Comparison of ENCODE assay signal across 25 mouse cellular contexts in the genomic region with DNA sequence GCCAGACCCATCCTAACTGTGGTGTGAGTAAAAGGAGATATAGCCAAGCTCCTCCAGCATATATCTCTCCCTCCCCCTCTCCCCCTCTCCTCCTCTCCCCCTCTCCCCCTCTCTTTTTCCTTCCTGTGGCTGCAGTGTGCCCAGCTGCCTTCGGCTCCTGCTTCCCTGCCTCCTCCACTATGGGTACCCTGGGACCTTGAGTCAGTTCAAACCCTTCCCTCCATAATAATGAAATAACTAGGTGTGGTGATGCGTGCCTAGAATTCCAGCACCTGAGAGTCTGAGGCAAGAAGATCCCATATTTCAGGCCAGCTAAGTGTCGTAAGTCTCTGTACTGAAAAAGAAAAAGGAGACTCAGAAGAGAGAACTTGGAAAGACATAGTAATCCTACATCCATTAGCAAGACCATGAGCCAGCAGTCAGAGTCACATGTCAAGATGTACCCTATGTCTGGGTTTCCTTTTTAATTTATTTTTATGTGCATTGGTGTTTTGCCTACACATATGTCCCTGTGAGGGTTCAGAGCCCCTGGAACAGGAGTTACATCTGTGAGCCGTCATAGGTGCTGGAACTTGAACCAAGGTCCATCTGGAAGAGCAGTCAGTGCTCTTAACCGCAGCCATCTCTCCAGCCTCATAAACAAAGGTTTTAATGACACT. TPM values are rescaled to one million over a fixed set of nuclear protein-coding genes. Genes with fewer than 3 reads are reported as not detected.
DNase-seq lines count a peak whose midpoint lies in the region; ATAC-seq lines count a peak whose summit lies in the region.
"Had no signal": no experiment of that assay in that cellular context is flagged by ENCODE, and none has a peak within 500 bp of the region (broad histone marks: within the 10 kb centered on the region; RNA-seq: fewer than 3 reads in every experiment).

No protein-coding gene starts in this region.

- no peaks in the 10 kb centered on the region for H3K4me1 ChIP-seq in limb, embryonic 13.5 days
- H3K4me1 ChIP-seq in limb, embryonic 10.5 days, result no peaks in the 10 kb centered on the region
- no peaks in the 10 kb centered on the region for H3K4me1 ChIP-seq in limb, embryonic 15.5 days
- H3K4me1 ChIP-seq in forebrain, embryonic 10.5 days, result no peaks in the 10 kb centered on the region
- H3K4me1 ChIP-seq: embryonic facial prominence, embryonic 10.5 days; embryonic facial prominence, embryonic 12.5 days; forebrain, embryonic 12.5 days had no signal

- H3K9me3 ChIP-seq in limb, embryonic 13.5 days, result no peaks in the 10 kb centered on the region
- H3K9me3 ChIP-seq in limb, embryonic 10.5 days (replicated peaks), result no peaks in the 10 kb centered on the region
- no peaks in the 10 kb centered on the region for H3K9me3 ChIP-seq in limb, embryonic 15.5 days
- H3K9me3 ChIP-seq in forebrain, embryonic 10.5 days, result 0 out of 2 replicates have a peak, but pooled peaks cover 5% of the 10 kb centered on the region
- H3K9me3 ChIP-seq: embryonic facial prominence, embryonic 10.5 days; embryonic facial prominence, embryonic 12.5 days; forebrain, embryonic 12.5 days; G1E had no signal

- 60% methylated on average over 5 of the region's 5 CpGs for WGBS in limb, embryonic 13.5 days
- WGBS in limb, embryonic 10.5 days, result 91% methylated on average over 5 of the region's 5 CpGs
- 66% methylated on average over 5 of the region's 5 CpGs for WGBS in limb, embryonic 15.5 days
- WGBS in forebrain, embryonic 10.5 days, result 91% methylated on average over 5 of the region's 5 CpGs

- no peak overlapping the region for H3K27ac ChIP-seq in limb, embryonic 13.5 days
- no peak overlapping the region for H3K27ac ChIP-seq in limb, embryonic 10.5 days
- no peak overlapping the region; the same call in 1 of the 2 replicates for H3K27ac ChIP-seq in limb, embryonic 15.5 days
- H3K27ac ChIP-seq in forebrain, embryonic 10.5 days, result no peak overlapping the region
- H3K27ac ChIP-seq: embryonic facial prominence, embryonic 10.5 days; embryonic facial prominence, embryonic 12.5 days; forebrain, embryonic 12.5 days had no signal

- peak; percentile 59 for ATAC-seq in limb, embryonic 13.5 days (ENCODE audit: low FRiP score, low read depth)
- peak; percentile 76; the same call in 1 of the 2 replicates for ATAC-seq in limb, embryonic 15.5 days (ENCODE audit: insufficient number of reproducible peaks, low FRiP score, low TSS enrichment, low read depth)
- ATAC-seq: CD4-positive, CD25-positive, alpha-beta regulatory T cell, adult 4 months; forebrain, embryonic 14.5 days; forebrain, embryonic 16.5 days; Patski had no signal

- H3K27me3 ChIP-seq in limb, embryonic 13.5 days, result no peaks in the 10 kb centered on the region
- no peaks in the 10 kb centered on the region for H3K27me3 ChIP-seq in limb, embryonic 10.5 days (ENCODE audit: low read depth, poor library complexity, severe bottlenecking)
- no peaks in the 10 kb centered on the region for H3K27me3 ChIP-seq in limb, embryonic 15.5 days
- no peaks in the 10 kb centered on the region for H3K27me3 ChIP-seq in forebrain, embryonic 10.5 days (ENCODE audit: poor library complexity, severe bottlenecking)
- H3K27me3 ChIP-seq: CH12.LX; embryonic facial prominence, embryonic 12.5 days; forebrain, embryonic 12.5 days; Patski had no signal

- no peaks in the 10 kb centered on the region for H3K36me3 ChIP-seq in limb, embryonic 13.5 days
- no peaks in the 10 kb centered on the region for H3K36me3 ChIP-seq in limb, embryonic 10.5 days
- H3K36me3 ChIP-seq in limb, embryonic 15.5 days, result no peaks in the 10 kb centered on the region
- H3K36me3 ChIP-seq in forebrain, embryonic 10.5 days (replicated peaks), result no peaks in the 10 kb centered on the region
- H3K36me3 ChIP-seq: embryonic facial prominence, embryonic 10.5 days; embryonic facial prominence, embryonic 12.5 days; forebrain, embryonic 12.5 days; G1E had no signal

- no peak overlapping the region for H3K9ac ChIP-seq in limb, embryonic 13.5 days
- H3K9ac ChIP-seq in limb, embryonic 15.5 days, result no peak overlapping the region
- H3K9ac ChIP-seq: embryonic facial prominence, embryonic 12.5 days; forebrain, embryonic 12.5 days had no signal

- DNase-seq in limb, embryonic 10.5 days (ENCODE audit: low spot score), result no peak
- peak; percentile 60 for DNase-seq in R1 (ENCODE audit: low read depth, low spot score)
- DNase-seq in forebrain, embryonic 10.5 days (ENCODE audit: extremely low spot score, low spot score), result no peak
- DNase-seq: adrenal gland, adult 2 months; adrenal gland, postnatal 10 days; adrenal gland, postnatal 25 days; B cell, adult 2 months; cerebellum, adult 11 months; cerebellum, adult 18-20 months; cerebellum, adult 8-10 months; cerebellum, adult 9-11 months; cerebellum, postnatal 14 days; cerebellum, postnatal 36 days; embryo, embryonic 11 days had no signal

- H3K4me2 ChIP-seq in limb, embryonic 13.5 days (replicated peaks), result no peak overlapping the region
- H3K4me2 ChIP-seq in limb, embryonic 15.5 days, result no peak overlapping the region
- H3K4me2 ChIP-seq: embryonic facial prominence, embryonic 12.5 days; forebrain, embryonic 12.5 days had no signal

- H3K4me3 ChIP-seq in limb, embryonic 13.5 days, result no peak overlapping the region
- no peak overlapping the region for H3K4me3 ChIP-seq in limb, embryonic 10.5 days
- no peak overlapping the region for H3K4me3 ChIP-seq in limb, embryonic 15.5 days
- no peak overlapping the region for H3K4me3 ChIP-seq in forebrain, embryonic 10.5 days
- H3K4me3 ChIP-seq: embryonic facial prominence, embryonic 10.5 days; embryonic facial prominence, embryonic 12.5 days; forebrain, embryonic 12.5 days had no signal

RNA-seq across cellular contexts. Expression of gene Cks2, which starts 12.3 kb away (rescaled TPM):
- 299 and 324 TPM in 2 replicates for polyA plus RNA-seq in limb, embryonic 13.5 days (2015; fragmentation: Nextera tagmentation; extraction: Ambion mirVana)
- 393 and 424 TPM in 2 replicates for polyA plus RNA-seq in limb, embryonic 10.5 days (2016; fragmentation: Nextera tagmentation; extraction: Ambion mirVana)
- 220 and 247 TPM in 2 replicates for polyA plus RNA-seq in limb, embryonic 15.5 days (2015; fragmentation: Nextera tagmentation; extraction: Ambion mirVana)
- polyA plus RNA-seq in forebrain, embryonic 10.5 days (2016; fragmentation: Nextera tagmentation; extraction: Ambion mirVana), result 420 and 444 TPM in 2 replicates

RNA-seq across cellular contexts. Expression of gene Secisbp2, which starts 18.8 kb away (rescaled TPM):
- polyA plus RNA-seq in limb, embryonic 13.5 days (2015; fragmentation: Nextera tagmentation; extraction: Ambion mirVana), result 31.6 and 33.4 TPM in 2 replicates
- 25.4 and 27.8 TPM in 2 replicates for polyA plus RNA-seq in limb, embryonic 10.5 days (2016; fragmentation: Nextera tagmentation; extraction: Ambion mirVana)
- polyA plus RNA-seq in limb, embryonic 15.5 days (2015; fragmentation: Nextera tagmentation; extraction: Ambion mirVana), result 27.7 and 29.5 TPM in 2 replicates
- polyA plus RNA-seq in forebrain, embryonic 10.5 days (2016; fragmentation: Nextera tagmentation; extraction: Ambion mirVana), result 28.1 and 32.1 TPM in 2 replicates
